Mouse (Mus musculus): ENCODE measurements around the gene Ahsg. TPM values are rescaled to one million over a fixed set of nuclear protein-coding genes. Genes with fewer than 3 reads are reported as not detected.

The Ahsg gene
- polyA plus RNA-seq, 1 experiment: not detected

DNA sequence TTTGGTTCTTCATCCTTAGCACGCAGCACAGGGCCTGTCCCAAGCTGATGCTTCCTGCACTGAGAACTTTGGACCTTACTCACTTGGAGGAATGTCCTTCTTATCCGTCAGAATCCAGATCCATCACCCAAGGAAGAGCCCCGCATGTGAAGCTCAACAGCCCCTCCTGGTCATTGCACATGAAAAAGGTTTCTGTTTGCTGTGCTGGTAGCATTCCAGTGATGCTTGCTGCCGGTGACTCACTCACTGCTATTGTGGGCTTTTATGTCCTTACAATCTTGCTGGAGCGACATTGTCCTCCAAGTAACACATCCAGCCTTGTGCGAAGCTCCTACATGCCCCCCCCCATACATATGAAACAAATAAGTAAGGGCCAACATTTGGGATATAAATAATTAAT is 21.8 kb downstream of the Ahsg start:
- TF ChIP-seq USF1 (IDR thresholded peaks at IDR 0.05; ENCODE audit: low read depth) (no peak), MYOD1 (IDR thresholded peaks at IDR 0.05; ENCODE audit: control insufficient read depth, insufficient read length, low read depth) (no peak), CEBPB (IDR thresholded peaks at IDR 0.05; ENCODE audit: low read depth) (no peak), MYOG (IDR thresholded peaks at IDR 0.05; ENCODE audit: control insufficient read depth, extremely low read depth, insufficient read length) (no peak), FOSL1 (IDR thresholded peaks at IDR 0.05; ENCODE audit: insufficient read depth, low read length, poor library complexity, severe bottlenecking) (no peak), MAX (IDR thresholded peaks at IDR 0.05) (no peak), CTCF (IDR thresholded peaks at IDR 0.05; ENCODE audit: control insufficient read depth, insufficient read depth, insufficient read length) (no peak)
- Histone ChIP-seq H3ac (ENCODE audit: control insufficient read depth, insufficient read length, low read depth) (no peak overlapping the region), H3K79me2 (ENCODE audit: control insufficient read depth, insufficient read depth) (no peaks in the 10 kb centered on the region), H3K79me3 (ENCODE audit: low read depth) (no peaks in the 10 kb centered on the region), H3K27me3 (ENCODE audit: control insufficient read depth, insufficient read depth, insufficient read length) (no peaks in the 10 kb centered on the region), H3K4me3 (ENCODE audit: insufficient read depth, poor library complexity, severe bottlenecking) (no peak overlapping the region), H3K36me3 (ENCODE audit: control insufficient read depth, insufficient read depth) (no peaks in the 10 kb centered on the region)

DNA sequence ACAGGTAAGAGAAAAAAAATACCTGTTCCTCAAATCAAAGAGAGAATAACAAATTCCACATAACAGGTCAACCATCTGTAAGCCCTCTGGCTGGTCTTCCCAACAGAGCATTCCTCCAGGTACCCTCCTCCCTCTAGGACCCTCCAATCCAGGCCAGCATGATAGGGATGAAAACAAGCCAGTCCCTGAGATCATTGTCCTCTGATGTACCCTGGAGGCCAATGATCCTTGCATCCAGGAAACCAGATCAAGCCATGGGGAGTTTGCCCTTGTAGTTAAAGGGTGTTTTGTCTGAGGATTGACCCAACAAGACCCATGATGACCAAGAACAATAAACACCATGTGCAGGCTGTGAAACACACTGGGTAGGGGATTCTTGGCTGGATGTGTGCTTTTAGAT is 23.2 kb downstream of the Ahsg start:
- Histone ChIP-seq H3K36me3 (ENCODE audit: control insufficient read depth, insufficient read depth) (no peaks in the 10 kb centered on the region), H3ac (ENCODE audit: control insufficient read depth, insufficient read length, low read depth) (no peak overlapping the region), H3K79me2 (ENCODE audit: control insufficient read depth, insufficient read depth) (no peaks in the 10 kb centered on the region), H3K4me3 (ENCODE audit: insufficient read depth, poor library complexity, severe bottlenecking) (no peak overlapping the region), H3K27me3 (ENCODE audit: control insufficient read depth, insufficient read depth, insufficient read length) (no peaks in the 10 kb centered on the region), H3K79me3 (ENCODE audit: low read depth) (no peaks in the 10 kb centered on the region)
- no peak for TF ChIP-seq MAX (IDR thresholded peaks at IDR 0.05)
- no peak for TF ChIP-seq MYOD1 (IDR thresholded peaks at IDR 0.05; ENCODE audit: control insufficient read depth, insufficient read length, low read depth)
- no peak for TF ChIP-seq CEBPB (IDR thresholded peaks at IDR 0.05; ENCODE audit: low read depth)
- TF ChIP-seq CTCF (IDR thresholded peaks at IDR 0.05; ENCODE audit: control insufficient read depth, insufficient read depth, insufficient read length): no peak
- TF ChIP-seq MYOG (IDR thresholded peaks at IDR 0.05; ENCODE audit: control insufficient read depth, extremely low read depth, insufficient read length): no peak
- no peak for TF ChIP-seq FOSL1 (IDR thresholded peaks at IDR 0.05; ENCODE audit: insufficient read depth, low read length, poor library complexity, severe bottlenecking)
- no peak for TF ChIP-seq USF1 (IDR thresholded peaks at IDR 0.05; ENCODE audit: low read depth)

DNA sequence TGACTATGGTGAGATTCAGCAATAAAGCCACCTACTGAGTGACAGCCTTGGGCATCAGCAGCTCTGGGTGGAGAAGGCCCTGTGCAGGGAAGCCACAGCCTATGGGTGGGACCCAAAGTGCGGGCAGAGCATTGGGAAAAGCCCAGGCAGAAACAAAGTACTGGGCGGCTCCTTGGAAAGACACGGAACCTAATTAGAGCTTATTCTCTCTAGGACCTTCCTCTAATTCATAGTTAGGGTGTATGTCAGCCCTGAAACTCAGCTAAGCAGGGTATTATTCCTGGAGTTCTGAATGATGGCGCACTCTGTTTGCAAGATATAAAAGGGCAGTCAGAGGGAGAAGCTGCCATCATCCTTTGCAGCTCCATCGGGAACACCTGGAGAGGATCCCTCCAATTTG is 27.0 kb downstream of the Ahsg start, which contains the start of gene Fetub:
TSS of gene Fetub (plus strand) at position 301 of the 400 bp plus-strand sequence.
- Histone ChIP-seq H3K79me3 (ENCODE audit: low read depth) (no peaks in the 10 kb centered on the region), H3K4me3 (ENCODE audit: insufficient read depth, poor library complexity, severe bottlenecking) (no peak within 1 kb of the TSS), H3K27me3 (ENCODE audit: control insufficient read depth, insufficient read depth, insufficient read length) (no peaks in the 10 kb centered on the region), H3K36me3 (ENCODE audit: control insufficient read depth, insufficient read depth) (no peaks in the 10 kb centered on the region), H3K79me2 (ENCODE audit: control insufficient read depth, insufficient read depth) (no peaks in the 10 kb centered on the region), H3ac (ENCODE audit: control insufficient read depth, insufficient read length, low read depth) (no peak within 1 kb of the TSS)
- no peak for TF ChIP-seq CEBPB (IDR thresholded peaks at IDR 0.05; ENCODE audit: low read depth)
- no peak for TF ChIP-seq MYOD1 (IDR thresholded peaks at IDR 0.05; ENCODE audit: control insufficient read depth, insufficient read length, low read depth)
- TF ChIP-seq USF1 (IDR thresholded peaks at IDR 0.05; ENCODE audit: low read depth): no peak

DNA sequence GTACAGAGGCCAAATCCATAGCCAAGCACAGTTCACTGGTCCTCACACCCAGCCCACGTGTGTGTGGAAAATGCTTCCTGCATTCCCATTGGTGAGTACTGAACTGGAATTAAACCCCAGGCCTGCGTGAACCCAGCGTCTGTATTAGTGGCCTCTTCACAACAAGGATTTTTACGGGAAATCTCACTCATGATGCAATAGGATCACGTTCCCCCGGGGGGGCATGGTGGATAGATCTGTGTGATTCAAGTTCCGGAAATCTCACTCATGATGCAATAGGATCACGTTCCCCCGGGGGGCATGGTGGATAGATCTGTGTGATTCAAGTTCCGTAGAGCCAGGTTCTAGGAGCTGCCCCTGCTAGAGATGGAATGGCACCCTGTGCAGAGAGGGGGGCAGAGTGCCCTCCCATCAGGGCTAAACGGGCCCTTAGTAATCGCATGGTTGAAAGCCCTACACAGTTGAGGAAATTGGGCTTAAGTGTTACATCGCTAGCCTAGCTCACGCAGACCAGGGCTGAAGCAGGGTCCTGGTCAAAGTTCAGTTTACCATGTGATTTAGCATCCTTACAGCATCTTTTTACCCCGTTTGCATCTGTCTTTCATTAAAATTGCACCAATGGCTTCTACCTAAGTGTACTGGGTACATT is 27.7 kb downstream of the Ahsg start:
- no peak for TF ChIP-seq MYOG (IDR thresholded peaks at IDR 0.05; ENCODE audit: control insufficient read depth, extremely low read depth, insufficient read length)
- no peak for TF ChIP-seq CTCF (IDR thresholded peaks at IDR 0.05; ENCODE audit: control insufficient read depth, insufficient read depth, insufficient read length)
- no peak for TF ChIP-seq USF1 (IDR thresholded peaks at IDR 0.05; ENCODE audit: low read depth)
- TF ChIP-seq MYOD1 (IDR thresholded peaks at IDR 0.05; ENCODE audit: control insufficient read depth, insufficient read length, low read depth): no peak
- TF ChIP-seq MAX (IDR thresholded peaks at IDR 0.05): no peak
- Histone ChIP-seq H3K27me3 (ENCODE audit: control insufficient read depth, insufficient read depth, insufficient read length) (no peaks in the 10 kb centered on the region), H3ac (ENCODE audit: control insufficient read depth, insufficient read length, low read depth) (no peak overlapping the region)

DNA sequence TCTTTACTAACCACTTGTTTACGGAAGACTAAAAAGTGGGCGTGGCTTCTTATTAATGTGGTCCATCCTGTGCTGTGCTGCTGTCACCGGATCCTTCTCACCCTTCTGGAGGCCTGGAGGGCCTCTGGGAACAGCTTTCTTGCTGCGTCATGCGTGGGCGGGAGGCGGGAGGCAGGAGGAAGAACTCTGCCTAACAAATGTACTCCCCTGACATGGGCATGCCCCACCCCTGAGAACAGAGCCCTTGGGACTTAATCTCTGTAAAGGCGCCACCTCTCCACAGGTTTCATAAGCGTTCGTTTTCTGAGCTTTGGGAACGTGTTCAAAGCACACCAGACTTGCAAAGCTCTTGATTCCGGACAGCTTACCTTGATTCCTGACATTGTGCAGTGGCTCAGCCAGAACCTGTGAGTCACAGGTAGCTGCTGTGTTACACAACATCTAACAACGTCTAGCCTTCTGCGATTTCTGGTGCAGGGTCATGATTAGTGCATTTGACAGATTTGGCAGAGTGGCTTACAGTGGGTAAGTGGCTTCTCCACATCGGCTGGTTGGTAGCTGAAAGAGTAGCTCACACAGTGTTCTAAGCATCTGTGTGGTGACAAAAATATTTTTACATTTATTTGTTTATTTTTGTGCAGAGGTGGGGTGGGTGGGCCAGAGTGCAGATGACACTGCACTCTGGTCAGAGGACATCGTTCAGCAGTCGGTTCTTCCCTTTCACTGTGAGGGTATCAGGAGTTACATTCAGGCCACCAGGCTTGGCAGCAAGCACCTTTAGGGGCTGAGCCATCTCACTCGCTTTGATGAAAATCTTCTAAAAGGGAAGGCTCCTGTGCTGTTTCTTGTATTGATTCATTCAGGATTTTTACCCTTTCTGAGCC is 29.1 kb downstream of the Ahsg start:
- Histone ChIP-seq H3K36me3 (ENCODE audit: control insufficient read depth, insufficient read depth) (no peaks in the 10 kb centered on the region), H3K79me3 (ENCODE audit: low read depth) (no peaks in the 10 kb centered on the region), H3K27me3 (ENCODE audit: control insufficient read depth, insufficient read depth, insufficient read length) (no peaks in the 10 kb centered on the region), H3K79me2 (ENCODE audit: control insufficient read depth, insufficient read depth) (no peaks in the 10 kb centered on the region), H3K4me3 (ENCODE audit: insufficient read depth, poor library complexity, severe bottlenecking) (no peak overlapping the region), H3ac (ENCODE audit: control insufficient read depth, insufficient read length, low read depth) (peak overlapping the region; percentile 57)
- TF ChIP-seq USF1 (IDR thresholded peaks at IDR 0.05; ENCODE audit: low read depth): no peak
- TF ChIP-seq MYOG (IDR thresholded peaks at IDR 0.05; ENCODE audit: control insufficient read depth, extremely low read depth, insufficient read length): no peak
- TF ChIP-seq MYOD1 (IDR thresholded peaks at IDR 0.05; ENCODE audit: control insufficient read depth, insufficient read length, low read depth): no peak
- TF ChIP-seq MAX (IDR thresholded peaks at IDR 0.05): peak; percentile 22
- peak; percentile 68 for TF ChIP-seq CEBPB (IDR thresholded peaks at IDR 0.05; ENCODE audit: low read depth)
- no peak for TF ChIP-seq CTCF (IDR thresholded peaks at IDR 0.05; ENCODE audit: control insufficient read depth, insufficient read depth, insufficient read length)
- TF ChIP-seq FOSL1 (IDR thresholded peaks at IDR 0.05; ENCODE audit: insufficient read depth, low read length, poor library complexity, severe bottlenecking): no peak

More for the DNA sequence above, 27.7 kb downstream of the Ahsg start:
- H3K79me2 ChIP-seq (ENCODE audit: control insufficient read depth, insufficient read depth): no peaks in the 10 kb centered on the region
- no peak overlapping the region for H3K4me3 ChIP-seq (ENCODE audit: insufficient read depth, poor library complexity, severe bottlenecking)
- no peaks in the 10 kb centered on the region for H3K79me3 ChIP-seq (ENCODE audit: low read depth)
- no peaks in the 10 kb centered on the region for H3K36me3 ChIP-seq (ENCODE audit: control insufficient read depth, insufficient read depth)
